Mouse (Mus musculus) ES-Bruce4 (cell line): ENCODE results near the gene BC048562. TPM values are rescaled to one million over a fixed set of nuclear protein-coding genes. Genes with fewer than 3 reads are reported as not detected.

Experiments used
- H3K27ac ChIP-seq: 2 replicates; pipeline ENCODE4 v1.5.1; 2012; ENCODE audit warnings: low read length, inconsistent platforms; ENCODE audit not compliant: insufficient read depth
- H3K27me3 ChIP-seq: 2 replicates; pipeline ENCODE4 v1.6.1; 2012; ENCODE audit warnings: mild to moderate bottlenecking, low read length, inconsistent platforms; ENCODE audit not compliant: control insufficient read depth, poor library complexity, insufficient read depth, severe bottlenecking
- H3K36me3 ChIP-seq: 2 replicates; pipeline ENCODE4 v1.6.1; 2012; ENCODE audit warnings: inconsistent platforms, mild to moderate bottlenecking, low read length, moderate library complexity; ENCODE audit not compliant: control insufficient read depth, poor library complexity, insufficient read depth, severe bottlenecking
- H3K4me1 ChIP-seq: one replicate; pipeline ENCODE4 v1.8.1; 2011; ENCODE audit warnings: low read length; ENCODE audit not compliant: control insufficient read depth, insufficient read depth
- H3K4me3 ChIP-seq: 2 replicates; pipeline ENCODE4 v1.5.1; 2011; ENCODE audit warnings: low read depth, mild to moderate bottlenecking, low read length
- H3K9ac ChIP-seq: 2 replicates; pipeline ENCODE4 v1.6.1; 2012; ENCODE audit warnings: low read depth, mild to moderate bottlenecking, inconsistent platforms; ENCODE audit not compliant: poor library complexity, severe bottlenecking
- H3K9me3 ChIP-seq: replicated peaks from 2 replicates; pipeline ENCODE4 v1.6.1; 2012; ENCODE audit warnings: mild to moderate bottlenecking, low read length, inconsistent platforms; ENCODE audit not compliant: control insufficient read depth, poor library complexity, insufficient read depth, severe bottlenecking
- CTCF ChIP-seq: IDR thresholded peaks from one replicate; pipeline ENCODE4 v1.8.1; 2011; ENCODE audit warnings: low read depth, low read length
- EP300 ChIP-seq: IDR thresholded peaks from 2 replicates; pipeline ENCODE4 v1.6.1; 2011; ENCODE audit warnings: low read depth, low read length; ENCODE audit not compliant: insufficient read depth
- POLR2A ChIP-seq: IDR thresholded peaks from one replicate; pipeline ENCODE4 v1.8.1; 2011; ENCODE audit warnings: low read length; ENCODE audit not compliant: insufficient read depth
- polyA plus RNA-seq: library from polyadenylated mRNA; stranded (reverse); fragments of >200 nt; gene quantifications from 2 replicates; pipeline ENCODE4 v1.2.4, GENCODE M21; 2011; ENCODE audit warnings: low read depth; ENCODE audit not compliant: missing spikeins, insufficient read depth, insufficient read length

The BC048562 gene
- polyA plus RNA-seq, 1 experiment, result not detected

DNA sequence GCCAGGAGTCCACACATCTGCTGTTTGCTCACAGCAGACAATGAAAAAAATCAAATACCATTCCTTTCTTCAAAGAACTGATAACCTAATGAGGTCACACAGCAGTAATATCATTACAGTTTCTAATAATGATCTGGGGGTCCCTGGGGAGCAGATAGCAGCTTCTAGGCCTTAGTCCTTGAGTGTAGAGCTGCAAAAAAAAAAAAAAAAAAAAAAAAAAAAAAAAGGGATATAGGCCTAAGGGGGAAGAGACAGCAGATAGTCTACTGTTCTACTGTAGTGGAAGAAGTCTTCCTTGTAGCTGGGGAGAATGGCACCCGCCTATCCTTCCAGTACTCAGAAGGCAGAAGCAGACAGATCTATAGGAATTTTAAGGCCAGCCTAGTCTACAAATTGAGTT lies 40.9 kb upstream of the BC048562 start:
- H3K27ac ChIP-seq, result no peak overlapping the region
- no peak overlapping the region for H3K9ac ChIP-seq
- peaks cover 6% of the 10 kb centered on the region for H3K4me1 ChIP-seq
- no peak overlapping the region for H3K4me3 ChIP-seq
- H3K9me3 ChIP-seq, result no peaks in the 10 kb centered on the region
- no peaks in the 10 kb centered on the region for H3K36me3 ChIP-seq
- TF ChIP-seq CTCF (no peak), EP300 (no peak), POLR2A (no peak)
- no peaks in the 10 kb centered on the region for H3K27me3 ChIP-seq

- H3K27me3 ChIP-seq, result no peaks in the 10 kb centered on the region
Measured at GRCm38 (mm10) chr9:108398324-108398723, 38.0 kb upstream of the BC048562 start.

DNA sequence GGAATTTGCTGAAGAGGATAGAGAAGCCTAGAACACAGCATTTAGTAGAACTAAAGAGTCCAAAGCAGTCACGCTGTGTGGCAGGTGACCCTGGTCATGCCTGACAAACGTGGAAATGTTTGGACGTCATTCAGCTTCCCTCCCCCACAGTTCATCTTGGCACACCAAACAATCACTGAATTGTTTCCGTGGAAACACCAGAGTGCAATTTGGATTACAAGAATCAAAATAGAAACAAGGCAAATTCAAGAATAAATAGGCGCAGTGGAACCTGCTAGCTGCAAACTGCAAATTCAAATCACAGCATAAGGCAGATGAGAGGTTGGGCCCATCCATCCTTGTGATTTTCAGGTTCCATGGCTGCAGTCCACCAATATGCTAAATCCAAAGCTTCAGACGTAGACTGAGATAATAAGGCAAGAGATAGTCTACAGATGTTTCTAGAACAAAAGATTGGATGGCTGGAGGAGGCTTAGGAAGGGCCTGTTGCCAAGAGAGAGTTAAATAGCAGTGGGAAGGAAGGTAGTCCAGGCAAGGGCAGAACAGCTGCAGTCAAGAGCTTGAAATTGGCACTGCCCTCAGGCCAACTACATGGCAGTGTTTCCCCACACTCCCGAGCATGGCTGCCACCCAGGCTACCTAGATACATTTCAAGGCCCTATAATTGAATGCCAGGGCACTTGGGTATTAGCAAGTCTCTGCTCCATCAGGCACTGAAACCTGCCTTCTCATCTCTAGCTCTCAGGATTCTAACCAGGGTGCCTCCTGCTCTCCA lies 34.9 kb upstream of the BC048562 start:
- H3K9me3 ChIP-seq, result no peaks in the 10 kb centered on the region
- no peak overlapping the region for H3K27ac ChIP-seq
- no peak for TF ChIP-seq EP300

More at GRCm38 (mm10) chr9:108398324-108398723, 38.0 kb upstream of the BC048562 start:
- Histone ChIP-seq H3K27ac (no peak overlapping the region), H3K4me3 (no peak overlapping the region), H3K4me1 (no peaks in the 10 kb centered on the region), H3K36me3 (no peaks in the 10 kb centered on the region), H3K9me3 (no peaks in the 10 kb centered on the region), H3K9ac (no peak overlapping the region)
- TF ChIP-seq EP300, result no peak

GRCm38 (mm10) chr9:108403081-108403480 lies 33.2 kb upstream of the BC048562 start:
- Histone ChIP-seq H3K27me3 (no peaks in the 10 kb centered on the region), H3K4me1 (no peaks in the 10 kb centered on the region), H3K9me3 (no peaks in the 10 kb centered on the region), H3K27ac (no peak overlapping the region), H3K9ac (no peak overlapping the region), H3K4me3 (no peak overlapping the region), H3K36me3 (no peaks in the 10 kb centered on the region)
- TF ChIP-seq POLR2A (no peak), CTCF (no peak)

More for the DNA sequence above, 34.9 kb upstream of the BC048562 start:
- no peaks in the 10 kb centered on the region for H3K27me3 ChIP-seq
- H3K9ac ChIP-seq, result no peak overlapping the region
- no peaks in the 10 kb centered on the region for H3K4me1 ChIP-seq
- H3K4me3 ChIP-seq, result no peak overlapping the region
- no peaks in the 10 kb centered on the region for H3K36me3 ChIP-seq

DNA sequence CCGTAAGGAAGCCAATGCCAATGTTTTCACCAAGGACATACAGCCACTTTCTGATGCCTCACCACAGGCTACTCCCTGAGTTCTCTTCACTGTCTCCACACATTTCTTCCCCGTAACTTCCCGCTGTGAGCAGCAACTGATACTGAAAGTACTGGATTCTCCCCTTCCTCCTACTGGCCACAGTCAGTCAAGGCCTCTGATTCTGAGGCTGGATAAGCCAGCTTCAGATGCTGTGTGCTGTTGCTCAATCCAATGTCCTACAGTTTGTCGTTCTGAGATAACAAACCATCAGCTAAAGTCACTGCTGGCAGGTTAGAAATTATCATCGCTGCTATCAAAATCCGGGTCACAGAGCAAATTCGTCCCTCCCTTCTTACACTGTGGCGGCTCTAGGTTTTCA lies 31.8 kb upstream of the BC048562 start:
- TF ChIP-seq POLR2A (no peak), EP300 (no peak)
- Histone ChIP-seq H3K27me3 (no peaks in the 10 kb centered on the region), H3K4me3 (no peak overlapping the region), H3K9ac (no peak overlapping the region), H3K4me1 (no peaks in the 10 kb centered on the region), H3K36me3 (no peaks in the 10 kb centered on the region), H3K27ac (no peak overlapping the region), H3K9me3 (no peaks in the 10 kb centered on the region)

DNA sequence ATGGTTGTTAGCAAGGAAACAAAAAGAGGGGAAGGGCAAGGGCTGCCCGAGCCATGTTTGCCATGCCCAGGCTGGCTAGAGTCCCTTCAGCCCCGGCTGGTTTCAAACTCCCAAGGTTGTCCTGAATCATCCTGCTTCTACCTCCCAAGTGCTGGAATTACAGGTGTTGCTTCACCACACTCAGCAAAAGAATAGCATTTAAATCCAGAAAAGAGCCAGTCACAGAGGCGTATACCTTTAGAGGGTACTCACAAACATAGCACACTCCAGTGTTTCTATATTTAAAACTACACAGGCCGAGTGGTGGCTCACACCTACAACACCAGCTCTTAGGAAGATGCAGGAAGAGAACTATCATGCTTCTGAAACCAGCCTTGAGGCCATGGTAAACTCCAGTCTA lies 26.7 kb upstream of the BC048562 start:
- H3K9ac ChIP-seq, result no peak overlapping the region
- H3K4me1 ChIP-seq, result no peaks in the 10 kb centered on the region
- H3K27me3 ChIP-seq, result no peaks in the 10 kb centered on the region
- H3K4me3 ChIP-seq, result no peak overlapping the region
- TF ChIP-seq EP300 (no peak), CTCF (no peak), POLR2A (no peak)
- no peaks in the 10 kb centered on the region for H3K36me3 ChIP-seq
- no peaks in the 10 kb centered on the region for H3K9me3 ChIP-seq
- no peak overlapping the region for H3K27ac ChIP-seq
